Mouse (Mus musculus) lung, embryonic 14.5 days (tissue): ENCODE data around the gene Stk11. TPM values are rescaled to one million over a fixed set of nuclear protein-coding genes. Genes with fewer than 3 reads are reported as not detected.

ENCODE experiments used
- ATAC-seq: fragments of 200-750 bp; cut with Nextera tagmentation; 2 replicates; pipeline ENCODE4 v1.8.0; 2017; ENCODE audit warnings: mild to moderate bottlenecking, moderate TSS enrichment, moderate library complexity; ENCODE audit not compliant: insufficient read depth
- DNase-seq: peaks from one replicate; pipeline ENCODE4 v3.0.0-alpha.2; 2015
- H3K27ac ChIP-seq: fragments of 300-500 bp; sonication (generic); 2 replicates; pipeline ENCODE4 v1.5.1; 2014; ENCODE audit warnings: low read depth, mild to moderate bottlenecking, moderate library complexity
- H3K27me3 ChIP-seq: fragments of 300-500 bp; sonication (generic); 2 replicates; pipeline ENCODE4 v1.6.1; 2014; ENCODE audit warnings: low read length, control low read depth; ENCODE audit not compliant: insufficient read depth
- H3K36me3 ChIP-seq: fragments of 300-500 bp; sonication (generic); 2 replicates; pipeline ENCODE4 v1.6.1; 2014; ENCODE audit warnings: control low read depth; ENCODE audit not compliant: insufficient read depth
- H3K4me1 ChIP-seq: fragments of 300-500 bp; sonication (generic); 2 replicates; pipeline ENCODE4 v1.6.1; 2014; ENCODE audit warnings: antibody characterized with exemption, control low read depth; ENCODE audit not compliant: insufficient read depth
- H3K4me2 ChIP-seq: fragments of 300-500 bp; sonication (generic); 2 replicates; pipeline ENCODE4 v1.6.1; 2014; ENCODE audit warnings: mild to moderate bottlenecking
- H3K4me3 ChIP-seq: fragments of 300-500 bp; sonication (generic); 2 replicates; pipeline ENCODE4 v1.5.1; 2014; ENCODE audit warnings: low read depth, low read length
- H3K9ac ChIP-seq: fragments of 300-500 bp; sonication (generic); 2 replicates; pipeline ENCODE4 v1.6.1; 2014
- H3K9me3 ChIP-seq: fragments of 300-500 bp; sonication (generic); 2 replicates; pipeline ENCODE4 v1.6.1; 2016; ENCODE audit warnings: low read depth, low read length, control low read depth
- CTCF ChIP-seq: IDR thresholded peaks from 2 replicates; pipeline ENCODE4 v1.5.1; 2016; ENCODE audit warnings: antibody characterized with exemption, low read depth
- WGBS: fragments of 180-500 bp; shearing (Covaris S2); extraction: QIAGEN DNeasy Blood & Tissue Kit; methylation state at CpG from one replicate; pipeline ENCODE4 v1.1.7; 2014; 5-methylcytosine and 5-hydroxymethylcytosine counted together
- polyA plus RNA-seq: library from polyadenylated mRNA; unstranded; fragments of >200 nt; fragmentation: Nextera tagmentation; extraction: Ambion mirVana; gene quantifications from 2 replicates; pipeline ENCODE4 v1.2.1, GENCODE M21; 2014

Stk11 gene
- polyA plus RNA-seq, 1 experiment from 2014 or later = 29.7 TPM

- no peak overlapping the region for H3K27ac ChIP-seq
- WGBS = 87% methylated on average over 9 of the region's 9 CpGs
- ATAC-seq = no peak
- no peaks in the 10 kb centered on the region for H3K9me3 ChIP-seq
- no peaks in the 10 kb centered on the region for H3K4me1 ChIP-seq
- no peak for DNase-seq
- H3K27me3 ChIP-seq = no peaks in the 10 kb centered on the region
- no peak overlapping the region for H3K4me3 ChIP-seq
- H3K9ac ChIP-seq = no peak overlapping the region
- H3K36me3 ChIP-seq = peaks cover 80% of the 10 kb centered on the region
- TF ChIP-seq CTCF = no peak
- no peak overlapping the region for H3K4me2 ChIP-seq
These were observed 14.2 kb downstream of the Stk11 start for GRCm38 (mm10) chr10:80129846-80130245.

DNA sequence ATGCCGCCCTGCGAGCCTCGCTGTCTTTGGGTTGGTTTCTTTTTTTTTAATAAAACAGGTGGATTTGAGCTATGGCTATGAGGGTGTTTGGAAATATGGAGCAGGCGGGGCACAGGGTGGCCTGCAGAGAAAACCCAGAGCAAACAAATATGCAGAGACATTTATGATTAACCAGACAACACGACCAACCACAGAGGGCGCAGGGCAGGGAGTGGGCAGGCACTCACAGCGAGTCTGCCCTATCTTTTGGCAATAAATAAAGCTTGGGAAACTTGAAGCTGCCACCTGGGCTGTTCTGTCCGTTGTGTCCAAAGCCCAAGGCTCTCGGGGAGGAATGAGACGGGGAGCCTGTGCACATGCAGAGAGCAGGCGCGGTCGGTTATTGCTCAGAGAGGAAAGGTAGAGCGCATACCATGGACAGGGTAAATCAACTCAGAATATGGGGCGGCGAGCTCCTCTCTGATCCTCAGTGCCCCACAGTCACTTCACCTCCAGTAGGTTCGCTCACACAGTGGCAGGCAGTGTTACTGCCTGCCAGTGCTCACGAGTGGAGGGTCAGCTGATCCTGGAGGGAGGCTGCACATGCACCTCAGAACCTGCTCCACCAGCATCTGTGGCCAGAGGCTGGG is 14.9 kb downstream of the Stk11 start:
- Histone ChIP-seq H3K4me2 (no peak overlapping the region), H3K4me3 (no peak overlapping the region), H3K9ac (no peak overlapping the region), H3K4me1 (no peaks in the 10 kb centered on the region), H3K36me3 (peaks cover 73% of the 10 kb centered on the region), H3K9me3 (no peaks in the 10 kb centered on the region), H3K27me3 (peaks cover 4% of the 10 kb centered on the region), H3K27ac (no peak overlapping the region)
- DNase-seq = no peak
- WGBS = 68% methylated on average over 18 of the region's 18 CpGs
- TF ChIP-seq CTCF = no peak
- no peak for ATAC-seq

DNA sequence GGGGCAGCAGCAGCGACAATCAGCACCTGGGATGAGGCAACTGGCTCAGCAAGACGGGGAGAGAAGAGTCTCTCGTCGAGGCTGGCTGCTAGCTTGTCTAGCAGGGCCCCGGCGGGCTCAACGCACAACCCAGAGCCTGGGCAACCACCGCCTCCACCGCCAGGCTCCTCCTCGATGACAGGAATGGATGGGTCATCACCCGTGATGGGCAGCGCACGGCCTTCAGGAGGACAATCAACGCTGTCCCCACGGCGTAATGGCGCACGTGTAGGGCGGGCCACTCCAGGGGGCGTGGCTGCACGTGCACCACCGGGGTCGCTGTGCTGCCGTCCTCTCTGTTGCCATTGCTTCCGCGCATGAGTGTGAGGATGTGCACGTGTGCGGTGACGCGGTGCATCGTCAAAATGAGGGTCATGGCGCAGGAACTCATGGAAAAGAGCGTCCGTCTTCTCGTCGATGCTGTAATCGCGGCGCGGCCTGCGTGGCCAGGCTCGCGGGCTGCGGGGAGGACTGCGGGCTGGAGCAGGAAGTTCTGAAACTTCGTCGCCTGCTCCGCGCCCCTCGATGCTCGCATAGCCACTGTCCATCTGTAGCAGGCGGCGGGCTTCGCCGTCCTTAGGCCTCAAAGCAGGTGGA is 15.8 kb downstream of the Stk11 start:
- WGBS = 19% methylated on average over 55 of the region's 55 CpGs
- Histone ChIP-seq H3K9me3 (no peaks in the 10 kb centered on the region), H3K4me2 (peak overlapping the region; percentile 43; the same call in 1 of the 2 replicates), H3K9ac (no peak overlapping the region), H3K27ac (no peak overlapping the region), H3K27me3 (peaks cover 13% of the 10 kb centered on the region), H3K4me1 (no peaks in the 10 kb centered on the region), H3K4me3 (peak overlapping the region; percentile 0; the same call in 1 of the 2 replicates), H3K36me3 (peaks cover 64% of the 10 kb centered on the region)
- no peak for TF ChIP-seq CTCF
- ATAC-seq (peak; percentile 38; the same call in 1 of the 2 replicates), DNase-seq (peak; percentile 67)

GRCm38 (mm10) chr10:80131952-80132350 is 16.3 kb downstream of the Stk11 start:
- 54% methylated on average over 27 of the region's 27 CpGs for WGBS
- Histone ChIP-seq H3K9me3 (no peaks in the 10 kb centered on the region), H3K27ac (no peak overlapping the region), H3K4me3 (no peak overlapping the region), H3K36me3 (peaks cover 59% of the 10 kb centered on the region), H3K4me2 (peak overlapping the region; percentile 43; the same call in 1 of the 2 replicates), H3K4me1 (no peaks in the 10 kb centered on the region), H3K9ac (no peak overlapping the region), H3K27me3 (peaks cover 19% of the 10 kb centered on the region)
- no peak for TF ChIP-seq CTCF
- DNase-seq (no peak), ATAC-seq (0 out of 2 replicates have a peak, but pooled peaks have one; percentile 5)

GRCm38 (mm10) chr10:80133226-80133849 is 17.7 kb downstream of the Stk11 start:
- Histone ChIP-seq H3K4me2 (no peak overlapping the region), H3K27me3 (peaks cover 32% of the 10 kb centered on the region), H3K9ac (no peak overlapping the region), H3K9me3 (no peaks in the 10 kb centered on the region), H3K36me3 (peaks cover 45% of the 10 kb centered on the region), H3K27ac (no peak overlapping the region), H3K4me3 (no peak overlapping the region), H3K4me1 (peaks cover 3% of the 10 kb centered on the region; the same call in 1 of the 2 replicates)
- ATAC-seq (no peak), DNase-seq (no peak)
- WGBS = 66% methylated on average over 8 of the region's 8 CpGs
- TF ChIP-seq CTCF = 0 out of 2 replicates have a peak, but pooled peaks have one; percentile 7

GRCm38 (mm10) chr10:80134421-80134820 is 18.8 kb downstream of the Stk11 start:
- TF ChIP-seq CTCF = no peak
- Histone ChIP-seq H3K27me3 (peaks cover 43% of the 10 kb centered on the region), H3K4me2 (no peak overlapping the region), H3K9me3 (no peaks in the 10 kb centered on the region), H3K36me3 (peaks cover 34% of the 10 kb centered on the region), H3K27ac (no peak overlapping the region), H3K9ac (no peak overlapping the region), H3K4me3 (no peak overlapping the region), H3K4me1 (peaks cover 5% of the 10 kb centered on the region; the same call in 1 of the 2 replicates)
- 81% methylated on average over 9 of the region's 9 CpGs for WGBS
- DNase-seq (no peak), ATAC-seq (no peak)

- Histone ChIP-seq H3K36me3 (peaks cover 27% of the 10 kb centered on the region), H3K27me3 (peaks cover 48% of the 10 kb centered on the region), H3K4me1 (peaks cover 5% of the 10 kb centered on the region; the same call in 1 of the 2 replicates), H3K9ac (no peak overlapping the region), H3K4me3 (no peak overlapping the region), H3K27ac (no peak overlapping the region), H3K4me2 (no peak overlapping the region), H3K9me3 (no peaks in the 10 kb centered on the region)
- ATAC-seq (no peak), DNase-seq (no peak)
- TF ChIP-seq CTCF = no peak
- WGBS = 78% methylated on average over 10 of the region's 10 CpGs
These were observed 19.6 kb downstream of the Stk11 start for GRCm38 (mm10) chr10:80135161-80135560.
